Mouse (Mus musculus) thymus, postnatal 14 days (tissue): Measurements from ENCODE around the gene Gtf2f2.
"Not testable (repeated sequence)": the region's sequence is repeated elsewhere in the genome, so short reads cannot be mapped to it uniquely, and the experiment has no call there.

ENCODE experiments used
- DNase-seq: peaks from one replicate; pipeline ENCODE4 v3.0.0; 2021

Gtf2f2 gene

GRCm38 (mm10) chr14:75906931-75907330 lies 103.7 kb downstream of the Gtf2f2 start:
- no peak for DNase-seq

- no peak for DNase-seq
Observed at GRCm38 (mm10) chr14:75904972-75905371, 105.7 kb downstream of the Gtf2f2 start.

- DNase-seq, result no peak
Observed at GRCm38 (mm10) chr14:75903131-75903530, 107.5 kb downstream of the Gtf2f2 start.

GRCm38 (mm10) chr14:75902013-75902412 lies 108.7 kb downstream of the Gtf2f2 start:
- DNase-seq, result no peak

GRCm38 (mm10) chr14:75900793-75901499 lies 109.7 kb downstream of the Gtf2f2 start:
- no peak for DNase-seq

GRCm38 (mm10) chr14:75899566-75899965 lies 111.1 kb downstream of the Gtf2f2 start:
- peak; percentile 85 for DNase-seq

GRCm38 (mm10) chr14:75892118-75892517 lies 118.5 kb downstream of the Gtf2f2 start:
- no peak for DNase-seq

GRCm38 (mm10) chr14:75883873-75884272 lies 126.8 kb downstream of the Gtf2f2 start:
- DNase-seq, result no peak

- DNase-seq, result no peak
Observed at GRCm38 (mm10) chr14:75883330-75883729, 127.3 kb downstream of the Gtf2f2 start.

GRCm38 (mm10) chr14:75881856-75882255 lies 128.8 kb downstream of the Gtf2f2 start:
- DNase-seq, result no peak

- no peak for DNase-seq
Observed at GRCm38 (mm10) chr14:75878980-75879379, 131.7 kb downstream of the Gtf2f2 start.

GRCm38 (mm10) chr14:75877297-75877696 lies 133.4 kb downstream of the Gtf2f2 start:
- DNase-seq, result no peak

- DNase-seq, result peak; percentile 78
Observed at GRCm38 (mm10) chr14:75876320-75877043, 134.2 kb downstream of the Gtf2f2 start.

GRCm38 (mm10) chr14:75873612-75874011 lies 137.1 kb downstream of the Gtf2f2 start:
- DNase-seq, result no peak

GRCm38 (mm10) chr14:75871750-75872149 lies 138.9 kb downstream of the Gtf2f2 start:
- DNase-seq, result no peak

GRCm38 (mm10) chr14:75871111-75871510 lies 139.6 kb downstream of the Gtf2f2 start:
- no peak for DNase-seq

- DNase-seq, result peak; percentile 50
Observed at GRCm38 (mm10) chr14:75870631-75871030, 140.0 kb downstream of the Gtf2f2 start.

GRCm38 (mm10) chr14:75869769-75870363 lies 140.8 kb downstream of the Gtf2f2 start:
- no peak for DNase-seq

GRCm38 (mm10) chr14:75868028-75868427 lies 142.6 kb downstream of the Gtf2f2 start:
- DNase-seq, result not testable (repeated sequence)

- DNase-seq, result no peak
Observed at GRCm38 (mm10) chr14:75866706-75867333, 143.8 kb downstream of the Gtf2f2 start.

GRCm38 (mm10) chr14:75863549-75864409 lies 146.9 kb downstream of the Gtf2f2 start:
- DNase-seq, result no peak

- no peak for DNase-seq
Observed at GRCm38 (mm10) chr14:75862701-75863100, 148.0 kb downstream of the Gtf2f2 start.
